Mouse (Mus musculus): ENCODE results near the gene Prss22. TPM values are rescaled to one million over a fixed set of nuclear protein-coding genes. Genes with fewer than 3 reads are reported as not detected.
"Not testable (repeated sequence)": the region's sequence is repeated elsewhere in the genome, so short reads cannot be mapped to it uniquely, and the experiment has no call there.

The Prss22 gene
- total RNA-seq, 2 experiments from 2014 or later, result not detected

DNA sequence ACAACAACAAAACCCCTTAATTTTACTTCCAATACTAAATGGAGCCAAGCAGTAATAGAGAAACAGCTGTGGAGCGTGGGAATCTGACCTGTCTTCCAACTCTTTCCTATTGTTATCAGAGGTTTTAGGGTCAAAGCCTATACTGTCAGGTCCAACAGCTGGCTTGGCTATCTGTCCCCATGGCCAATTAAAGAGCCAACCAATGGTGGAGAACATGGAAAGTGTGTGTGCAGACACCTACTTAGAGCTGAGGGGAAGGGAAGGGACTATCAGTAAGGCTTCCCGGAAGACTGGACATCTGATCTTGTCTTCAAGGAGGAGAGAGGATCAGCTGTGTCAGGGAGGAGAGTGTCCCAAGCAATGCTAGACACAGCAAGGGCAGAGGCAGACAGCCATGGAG, 48.8 kb downstream of the Prss22 start:
- DNase-seq (ENCODE audit: low spot score in 2 of 2), result no peak

DNA sequence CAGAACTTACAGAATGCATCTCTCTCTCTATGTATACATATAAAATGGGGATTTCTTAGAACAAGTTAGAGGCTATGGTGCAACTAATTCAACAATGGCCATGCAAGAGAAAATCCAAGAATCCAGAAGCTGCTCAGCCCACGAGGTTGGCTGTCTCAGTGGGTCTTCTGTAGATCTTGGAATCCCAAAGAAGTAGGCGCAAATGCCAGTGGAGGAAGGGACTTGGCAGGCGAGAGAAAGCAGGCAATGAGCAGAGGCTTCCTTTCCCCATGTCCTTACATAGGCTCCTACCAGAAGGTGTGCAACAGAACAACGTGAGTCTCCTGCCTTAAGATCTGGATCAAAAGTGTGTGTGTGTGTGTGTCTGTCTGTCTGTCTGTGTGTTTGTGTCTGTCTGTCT, 50.4 kb downstream of the Prss22 start:
- not testable (repeated sequence) for DNase-seq (ENCODE audit: low spot score in 2 of 2)

Small RNAs within 50 kb of the gene (microRNA-seq; reads per million reads assigned to microRNA genes)
- 0 reads per million in 2 experiments for gene Gm27700

Other genes starting within 250 kb of the Prss22 start
- 100 to 1,000 TPM; 390 to 405 TPM for gene Flywch1, start 226.5 kb downstream of the Prss22 start, total RNA-seq (2021)
- 1 to 10 TPM; 8.6 to 8.7 TPM for gene Flywch2, start 212.0 kb downstream of the Prss22 start, total RNA-seq (2021)
- 100 to 1,000 TPM; 509 to 565 TPM for gene Srrm2, start 207.6 kb downstream of the Prss22 start, total RNA-seq (2021)
- gene Elob, start 169.0 kb downstream of the Prss22 start, total RNA-seq (2021), result 100 to 1,000 TPM; 355 to 375 TPM
- gene Prss33, start 162.0 kb downstream of the Prss22 start, total RNA-seq (2021), result under 1 TPM in 1 of 2 experiments, not detected in 1; 0.41 TPM
- gene Prss32, start 154.2 kb downstream of the Prss22 start, total RNA-seq (2021), result not detected
- 1 to 10 TPM in 1 of 2 experiments, under 1 TPM in 1; 0.89 to 2.4 TPM for gene Prss41, start 153.9 kb downstream of the Prss22 start, total RNA-seq (2021)
- gene Prss21, start 130.0 kb downstream of the Prss22 start, total RNA-seq (2021), result not detected
- not detected for gene Dcpp1, start 117.2 kb downstream of the Prss22 start, total RNA-seq (2021)
- not detected for gene Dcpp2, start 117.2 kb downstream of the Prss22 start, total RNA-seq (2021)
- gene Dcpp3, start 80.6 kb downstream of the Prss22 start, total RNA-seq (2021), result not detected
- gene Sbp, start 56.4 kb downstream of the Prss22 start, total RNA-seq (2021), result not detected
- not detected for gene Sbpl, start 42.8 kb downstream of the Prss22 start, total RNA-seq (2021)
- not detected for gene Prss30, start 17.5 kb downstream of the Prss22 start, total RNA-seq (2021)
- not detected for gene Prss27, start 40.0 kb upstream of the Prss22 start, total RNA-seq (2021)
- gene Kctd5, start 75.4 kb upstream of the Prss22 start, total RNA-seq (2021), result 10 to 100 TPM; 23.2 to 25.0 TPM
- 100 to 1,000 TPM; 104 to 113 TPM for gene Pdpk1, start 152.8 kb upstream of the Prss22 start, total RNA-seq (2021)
- gene Amdhd2, start 165.7 kb upstream of the Prss22 start, total RNA-seq (2021), result 10 to 100 TPM; 31.0 to 31.7 TPM
- gene Atp6v0c, start 171.6 kb upstream of the Prss22 start, total RNA-seq (2021), result 1,000 to 10,000 TPM; 1,141 to 1,201 TPM
- 10 to 100 TPM; 54.2 to 57.6 TPM for gene Tbc1d24, start 207.5 kb upstream of the Prss22 start, total RNA-seq (2021)
- 1 to 10 TPM; 7.5 to 9.9 TPM for gene Ntn3, start 211.4 kb upstream of the Prss22 start, total RNA-seq (2021)
- gene Tedc2, start 222.8 kb upstream of the Prss22 start, total RNA-seq (2021), result 1 to 10 TPM; 7.3 to 8.5 TPM

All from layer of hippocampus, adult 18-20 months (tissue).